Mouse (Mus musculus): ENCODE results near the gene Mgme1.

Mgme1 gene

GRCm38 (mm10) chr2:144264398-144265119, 5.9 kb upstream of the Mgme1 start:
- no peak for DNase-seq (ENCODE audit: low spot score in 2 of 2)

- no peak for DNase-seq (ENCODE audit: low spot score in 2 of 2)
Observed at GRCm38 (mm10) chr2:144265120-144265488, 5.4 kb upstream of the Mgme1 start.

DNA sequence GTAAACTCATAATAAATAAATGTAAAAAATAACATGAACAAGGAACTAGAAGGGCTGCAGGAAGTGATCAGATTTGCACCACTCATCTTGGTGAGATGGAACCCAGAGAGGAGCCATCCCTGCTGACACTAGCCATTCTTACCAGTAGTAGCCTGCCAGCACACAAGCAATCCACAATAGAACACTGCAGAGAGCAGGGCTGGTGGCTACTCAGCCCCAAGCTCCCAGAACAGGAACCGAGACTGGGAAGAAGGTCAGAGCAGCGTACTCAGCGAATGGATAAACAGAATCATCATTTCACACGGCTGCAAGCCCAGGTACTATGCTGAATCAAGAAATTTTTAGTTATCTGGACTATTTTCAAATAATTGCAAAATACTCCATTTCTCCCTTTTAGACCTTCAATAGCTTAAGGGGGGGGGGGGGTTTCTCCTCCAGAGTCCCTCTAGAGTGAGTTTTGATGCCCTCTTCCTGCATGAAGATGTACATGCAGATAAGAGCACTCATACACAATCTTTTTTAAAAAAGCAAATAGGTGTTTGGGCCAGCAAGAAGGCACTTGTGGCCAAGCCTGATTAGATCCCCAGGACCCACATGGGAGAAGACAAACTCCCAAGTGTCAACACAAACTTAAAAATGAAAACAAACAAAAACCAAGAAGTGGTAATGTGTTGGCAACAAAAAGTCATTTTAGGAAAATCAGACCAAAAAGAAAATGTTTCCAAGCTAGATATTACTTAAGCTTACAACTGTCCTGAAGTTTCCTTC, 4.4 kb upstream of the Mgme1 start:
- no peak for DNase-seq (ENCODE audit: low spot score in 2 of 2)

DNA sequence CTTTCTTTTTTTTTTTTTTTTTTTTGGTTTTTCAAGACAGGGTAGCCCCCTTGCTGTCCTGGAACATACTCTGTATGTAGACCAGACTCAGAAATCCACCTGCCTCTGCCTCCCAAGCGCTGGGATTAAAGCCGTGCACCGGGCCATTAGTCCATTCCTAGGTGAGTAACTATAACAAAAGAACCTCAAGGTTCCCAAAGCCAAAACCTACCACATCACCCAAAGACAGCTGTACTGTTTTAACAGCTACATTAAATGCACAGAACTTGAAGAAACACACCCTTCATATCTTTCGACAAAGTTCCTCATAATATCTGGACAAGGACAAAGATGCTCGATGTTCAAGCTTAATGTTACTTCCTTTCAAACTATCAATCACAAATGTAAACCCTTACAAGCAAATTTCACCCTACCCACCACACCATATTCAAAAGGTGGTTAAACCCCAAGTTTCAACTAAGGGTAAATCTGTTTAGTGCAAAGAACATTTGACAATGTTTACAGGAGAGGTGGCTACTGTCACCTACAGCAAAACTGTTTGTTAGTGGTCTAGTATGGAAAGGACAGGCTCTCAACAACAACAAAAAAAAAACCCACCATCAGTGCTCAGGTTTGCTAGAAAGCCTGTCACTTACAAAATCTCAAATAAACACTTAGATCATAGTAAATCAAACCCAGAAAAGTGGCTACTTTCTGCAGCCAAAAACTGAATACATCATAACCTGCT, 3.3 kb upstream of the Mgme1 start:
- no peak for DNase-seq (ENCODE audit: low spot score in 2 of 2)

DNA sequence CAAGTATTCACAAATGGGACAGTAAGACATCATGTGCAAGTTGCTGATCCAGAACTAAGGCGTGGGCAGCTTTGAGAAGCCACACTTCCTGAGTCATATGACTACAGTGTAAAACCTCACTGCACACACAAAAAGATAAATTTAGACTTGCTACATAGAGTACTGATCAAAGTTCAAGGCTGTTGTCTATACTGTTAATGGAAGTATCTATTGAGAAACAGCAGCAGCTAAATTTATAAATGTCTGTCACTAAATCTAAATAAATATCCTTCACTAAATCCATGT, 2.8 kb upstream of the Mgme1 start:
- DNase-seq (ENCODE audit: low spot score in 2 of 2): no peak

DNA sequence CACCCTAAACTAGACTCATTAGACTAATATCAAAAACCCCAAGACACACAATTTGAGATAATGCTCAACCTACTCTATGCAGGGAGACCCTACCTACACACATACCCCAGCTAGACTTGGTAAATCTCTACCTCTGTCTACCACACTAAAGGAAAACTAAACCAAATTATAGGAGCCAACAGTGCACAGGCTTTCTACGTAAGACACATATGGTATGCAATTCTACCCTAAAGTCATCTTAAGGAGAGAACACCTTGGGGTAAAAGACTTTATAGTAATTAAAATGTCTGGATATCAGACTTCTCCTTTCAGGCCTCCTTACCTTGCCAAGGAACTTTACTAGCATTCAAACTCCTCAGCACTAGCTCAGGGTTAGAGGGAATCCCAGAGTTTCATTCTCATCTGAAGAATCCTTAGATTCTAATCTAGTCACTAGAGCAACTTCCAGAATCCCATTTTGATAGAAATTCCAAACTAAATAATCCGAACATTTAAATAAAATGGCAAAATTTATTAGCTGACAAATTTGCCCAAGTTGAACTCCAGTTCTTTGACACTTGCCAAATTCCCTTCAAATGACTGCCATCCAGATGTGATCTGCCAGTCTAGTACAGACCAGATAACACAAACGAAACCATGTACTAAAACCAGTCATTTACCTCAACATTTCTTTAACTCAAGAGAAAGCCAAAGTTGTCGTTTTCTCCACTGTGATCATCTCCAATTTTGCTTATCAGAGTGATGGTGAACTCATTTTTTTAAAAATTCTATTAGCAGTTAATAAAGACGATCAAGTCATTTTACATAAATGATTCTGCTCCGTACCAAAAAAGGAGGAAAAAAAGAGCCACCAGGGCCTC, 1.8 kb upstream of the Mgme1 start:
- DNase-seq (ENCODE audit: low spot score in 2 of 2): no peak

DNA sequence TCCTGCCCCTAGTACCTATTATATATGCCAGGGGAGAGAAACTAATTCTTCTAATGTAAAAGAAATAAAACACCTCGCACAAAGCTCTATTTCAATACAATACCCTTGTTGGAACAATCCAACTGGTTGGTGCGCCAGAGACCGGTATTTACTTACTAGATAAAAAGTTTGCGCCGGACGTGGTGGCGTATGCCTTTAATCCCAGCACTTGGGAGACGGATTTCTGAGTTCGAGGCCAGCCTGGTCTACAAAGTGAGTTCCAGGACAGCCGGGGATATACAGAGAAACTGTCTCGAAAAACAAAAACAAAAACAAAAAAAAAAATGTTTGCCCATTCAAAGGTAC, 1.2 kb upstream of the Mgme1 start:
- peak in 1 of 2 experiments; percentile 17 for DNase-seq (ENCODE audit: low spot score in 2 of 2)

DNA sequence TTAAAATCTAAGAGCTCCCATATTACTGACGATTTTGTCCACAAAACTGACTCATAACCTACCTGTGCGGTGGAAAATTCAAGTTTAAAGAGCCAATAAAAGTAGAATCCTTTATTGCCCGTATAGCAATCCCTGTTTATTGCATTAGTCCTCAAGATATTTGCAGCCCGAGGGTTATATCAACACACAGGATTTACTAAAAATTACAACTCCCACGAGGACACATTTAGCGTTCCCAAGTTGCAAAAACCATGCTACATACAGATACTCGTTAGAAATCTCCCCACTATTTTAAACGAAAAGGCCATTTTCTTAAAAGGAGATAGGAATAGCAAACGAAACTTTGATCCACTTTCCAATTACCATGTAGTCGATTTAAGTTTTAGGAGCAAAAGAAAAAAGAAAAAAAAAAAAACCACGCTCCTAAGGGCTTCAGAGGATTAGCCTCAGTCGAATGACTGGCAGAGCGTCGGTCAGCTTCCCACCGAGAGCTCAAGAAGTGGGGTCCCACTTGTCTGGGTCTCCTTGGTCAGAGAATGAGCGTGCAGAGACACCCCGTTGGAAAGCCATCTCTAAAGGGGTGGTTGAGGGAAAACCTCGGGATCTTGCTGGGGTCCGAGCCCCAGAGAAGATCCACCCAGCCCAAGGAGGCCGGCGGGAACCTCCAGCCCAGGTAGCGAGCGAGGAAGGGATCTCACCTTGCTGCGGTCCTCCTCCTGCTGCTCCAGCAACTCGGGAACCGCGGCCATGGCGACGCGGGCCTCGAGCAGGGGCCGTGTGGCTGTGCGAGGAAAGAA, 586 bp upstream of the Mgme1 start:
- no peak for DNase-seq (ENCODE audit: low spot score in 2 of 2)

GRCm38 (mm10) chr2:144272088-144272487, 1.6 kb downstream of the Mgme1 start:
- no peak for DNase-seq (ENCODE audit: low spot score in 2 of 2)

DNA sequence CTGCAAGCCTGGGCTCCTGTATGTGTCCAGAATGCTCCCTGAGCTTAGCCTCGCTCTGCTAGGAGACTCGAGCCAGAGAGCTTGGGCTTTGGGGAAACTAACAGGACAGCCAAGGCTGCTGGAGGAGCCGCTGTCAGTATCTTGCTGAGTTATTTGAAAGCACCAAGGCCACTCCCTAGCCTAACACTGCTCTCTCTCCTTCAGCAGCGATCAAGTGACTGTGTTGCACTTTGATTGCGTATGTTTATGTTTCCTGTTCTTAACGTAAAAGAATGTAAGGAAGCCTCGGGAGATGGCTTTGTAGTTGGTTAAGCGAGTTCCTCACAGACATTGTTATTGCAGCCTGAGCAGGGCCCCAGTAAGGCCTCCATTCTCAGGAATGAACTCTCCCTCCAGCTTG, 4.3 kb downstream of the Mgme1 start:
- DNase-seq (ENCODE audit: low spot score in 2 of 2): no peak

- DNase-seq (ENCODE audit: low spot score in 2 of 2): no peak
Observed at GRCm38 (mm10) chr2:144276885-144277284, 6.4 kb downstream of the Mgme1 start.

GRCm38 (mm10) chr2:144279742-144280141, 9.3 kb downstream of the Mgme1 start:
- peak in 1 of 2 experiments; percentile 14 for DNase-seq (ENCODE audit: low spot score in 2 of 2)

DNA sequence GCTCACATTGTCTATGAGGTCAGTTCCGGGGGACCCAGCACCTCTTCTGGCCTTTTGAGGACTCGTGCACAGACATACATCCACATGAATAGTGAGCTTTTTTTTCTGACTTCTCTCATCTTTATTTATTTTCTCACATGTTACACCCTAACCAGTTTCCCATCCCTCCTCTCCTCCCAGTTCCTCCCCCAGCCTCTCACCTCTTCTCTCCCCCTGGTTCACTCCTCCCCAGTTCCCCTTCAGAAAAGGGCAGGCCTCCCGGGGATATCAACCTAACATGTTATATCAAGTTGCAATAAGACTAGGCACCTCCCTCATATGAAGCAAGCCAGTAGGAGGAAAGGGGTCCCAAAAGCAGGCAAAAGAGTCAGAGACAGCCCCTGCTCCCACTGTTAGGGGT, 10.1 kb downstream of the Mgme1 start:
- no peak for DNase-seq (ENCODE audit: low spot score in 2 of 2)

GRCm38 (mm10) chr2:144281417-144281816, 11.0 kb downstream of the Mgme1 start:
- no peak for DNase-seq (ENCODE audit: low spot score in 2 of 2)

DNA sequence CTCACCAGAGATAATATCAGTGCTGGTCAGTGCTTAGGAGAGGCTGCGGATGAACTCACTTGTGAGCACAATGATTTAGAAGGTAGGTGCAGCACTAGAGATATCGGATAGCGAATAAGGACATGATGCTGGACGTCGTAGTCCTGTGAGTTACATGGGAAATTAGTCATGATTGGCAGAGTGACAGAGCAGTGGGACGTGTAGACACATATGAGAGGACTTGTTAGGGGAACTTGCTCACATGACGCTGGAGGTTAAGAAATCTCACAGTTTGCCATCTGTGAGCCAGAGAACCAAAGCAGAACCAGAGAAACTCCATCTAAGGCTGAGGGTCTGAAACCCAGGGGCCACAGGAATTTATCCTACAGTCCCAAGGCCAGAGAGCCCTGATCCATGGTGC, 19.9 kb downstream of the Mgme1 start:
- DNase-seq (ENCODE audit: low spot score in 2 of 2): no peak

GRCm38 (mm10) chr2:144291600-144292305, 21.3 kb downstream of the Mgme1 start:
- no peak for DNase-seq (ENCODE audit: low spot score in 2 of 2)

GRCm38 (mm10) chr2:144295145-144295735, 24.8 kb downstream of the Mgme1 start:
- DNase-seq (ENCODE audit: low spot score in 2 of 2): no peak

GRCm38 (mm10) chr2:144299749-144300669, 29.5 kb downstream of the Mgme1 start:
- DNase-seq (ENCODE audit: low spot score in 2 of 2): no peak

DNA sequence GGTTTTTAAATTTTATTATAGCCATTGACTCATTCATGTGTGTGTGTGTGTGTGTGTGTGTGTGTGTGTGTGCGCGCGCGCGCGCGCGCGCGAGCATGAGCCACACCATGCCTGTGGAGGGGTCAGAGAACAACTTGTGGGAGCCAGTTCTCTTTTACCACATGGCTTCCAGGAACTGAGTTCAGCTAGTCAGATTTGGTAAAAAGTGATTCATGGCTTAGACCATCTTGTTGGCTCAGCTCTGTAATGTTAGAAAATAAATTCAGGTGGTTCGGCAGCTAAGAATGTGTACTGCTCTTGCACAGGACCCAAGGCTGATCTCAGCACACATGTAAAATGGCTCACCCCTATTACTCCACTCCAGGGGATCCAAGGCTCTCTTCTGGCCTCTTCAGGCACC, 30.6 kb downstream of the Mgme1 start:
- no peak for DNase-seq (ENCODE audit: low spot score in 2 of 2)

All from spleen, postnatal 14 days (tissue).